Mouse (Mus musculus) T-helper 17 cell (primary cell): ENCODE results near the gene Ece2.

ENCODE experiments used
- in situ Hi-C, 2 experiments: fragments of 300-600 bp; cut with MboI, MseI; formaldehyde crosslinking; loops; 1 replicate in 1 of 2; 2 replicates in 1 of 2; pipeline ENCODE4 v1.15.1; 2025; ENCODE audit warnings: high pct_unique_total_duplicates in 2 of 2

Ece2 gene

GRCm38 (mm10) chr16:20629731-20630634 lies at the start of gene Ece2:
Gene Ece2, plus strand, starts transcription at chr16:20629828.
- in situ Hi-C loops, result no loop called here

GRCm38 (mm10) chr16:20589366-20589938 lies 40.2 kb upstream of the Ece2 start, which contains the start of gene Vwa5b2:
Gene Vwa5b2, plus strand, starts transcription at chr16:20589471.
- in situ Hi-C loops, result no loop called here

GRCm38 (mm10) chr16:20589939-20590679 lies 39.5 kb upstream of the Ece2 start:
- in situ Hi-C loops, result no loop called here

GRCm38 (mm10) chr16:20590680-20591038 lies 39.0 kb upstream of the Ece2 start:
- in situ Hi-C loops, result no loop called here

GRCm38 (mm10) chr16:20591076-20591705 lies 38.4 kb upstream of the Ece2 start:
- in situ Hi-C loops, result no loop called here

- in situ Hi-C loops, result no loop called here
Observed at GRCm38 (mm10) chr16:20595060-20595673, 34.5 kb upstream of the Ece2 start.

GRCm38 (mm10) chr16:20595737-20596136 lies 33.9 kb upstream of the Ece2 start:
- in situ Hi-C loops, result no loop called here

GRCm38 (mm10) chr16:20596687-20597441 lies 32.8 kb upstream of the Ece2 start:
- in situ Hi-C loops, result no loop called here

GRCm38 (mm10) chr16:20600511-20600910 lies 29.1 kb upstream of the Ece2 start:
- in situ Hi-C loops, result loop anchor here (5.0 kb wide), 2 partner anchors 38 to 93 kb away; no protein-coding TSS in a partner anchor

- in situ Hi-C loops, result loop anchor here (5.0 kb wide), 3 partner anchors 42 to 97 kb away; partner anchors contain the start of gene Abcf3 (in 1 of the 2)
Observed at GRCm38 (mm10) chr16:20604705-20605104, 24.9 kb upstream of the Ece2 start.

- in situ Hi-C loops, result loop anchor here in 1 of 2 experiments (5.0 kb wide), 2 partner anchors 62 to 727 kb away; no protein-coding TSS in a partner anchor
Observed at GRCm38 (mm10) chr16:20610501-20611356, 18.9 kb upstream of the Ece2 start.

- in situ Hi-C loops, result loop anchor here in 1 of 2 experiments (5.0 kb wide), 2 partner anchors 61 to 726 kb away; no protein-coding TSS in a partner anchor
Observed at GRCm38 (mm10) chr16:20611357-20612227, 18.0 kb upstream of the Ece2 start, which contains the start of the genes Eef1akmt4, Gm49333 and Alg3. Gene Eef1akmt4, plus strand, starts transcription at chr16:20611593. Gene Gm49333, plus strand, starts transcription at chr16:20611610. Gene Alg3, minus strand, starts transcription at chr16:20611735.

- in situ Hi-C loops, result loop anchor here in 1 of 2 experiments (5.0 kb wide), 2 partner anchors 33 to 98 kb away; partner anchors contain the start of genes Clcn2, Polr2h and Psmd2
Observed at GRCm38 (mm10) chr16:20619541-20620398, 9.9 kb upstream of the Ece2 start.

GRCm38 (mm10) chr16:20620399-20620735 lies 9.3 kb upstream of the Ece2 start:
- in situ Hi-C loops, result no loop called here

GRCm38 (mm10) chr16:20620751-20621190 lies 8.9 kb upstream of the Ece2 start:
- in situ Hi-C loops, result no loop called here

GRCm38 (mm10) chr16:20621191-20621990 lies 8.2 kb upstream of the Ece2 start, which contains the start of gene Camk2n2:
Gene Camk2n2, minus strand, starts transcription at chr16:20621287.
- in situ Hi-C loops, result no loop called here
